Mouse (Mus musculus) CH12.LX (cell line): Measurements from ENCODE around the gene Dbt.

Experiments
- CTCF ChIP-seq, 2 experiments: IDR thresholded peaks in 1 of 2; conservative IDR thresholded peaks in 1 of 2; 2 replicates each; pipeline ENCODE4 v1.5.1; 2011 to 2012; ENCODE audit warnings: low read depth in 2 of 2, low read length in 2 of 2, improper control_type of control experiment in 1 of 2, inconsistent platforms in 1 of 2, mild to moderate bottlenecking in 1 of 2, moderate library complexity in 1 of 2
- E2F4 ChIP-seq: IDR thresholded peaks from 2 replicates; pipeline ENCODE4 v1.6.1; 2011; ENCODE audit warnings: low read depth, low read length, improper control_type of control experiment; ENCODE audit not compliant: insufficient replicate concordance
- EP300 ChIP-seq: IDR thresholded peaks from 2 replicates; pipeline ENCODE4 v1.6.1; 2011; ENCODE audit warnings: low read length, improper control_type of control experiment
- MAFK ChIP-seq: IDR thresholded peaks from 2 replicates; pipeline ENCODE4 v1.6.1; 2011; ENCODE audit warnings: low read length, improper control_type of control experiment; ENCODE audit not compliant: insufficient replicate concordance
- MAZ ChIP-seq: IDR thresholded peaks from 2 replicates; pipeline ENCODE4 v1.6.1; 2012; ENCODE audit warnings: low read depth, mild to moderate bottlenecking, inconsistent platforms, low read length, improper control_type of control experiment, moderate library complexity
- MXI1 ChIP-seq: IDR thresholded peaks from 2 replicates; pipeline ENCODE4 v1.6.1; 2011; ENCODE audit warnings: mild to moderate bottlenecking, low read depth, low read length, improper control_type of control experiment
- NELFE ChIP-seq: IDR thresholded peaks from 2 replicates; pipeline ENCODE4 v1.6.1; 2011; ENCODE audit warnings: low read depth, low read length, improper control_type of control experiment
- POLR2A ChIP-seq: IDR thresholded peaks from 2 replicates; pipeline ENCODE4 v1.6.1; 2011; ENCODE audit warnings: low read depth, mild to moderate bottlenecking, improper control_type of control experiment, low read length
- USF2 ChIP-seq: conservative IDR thresholded peaks from 2 replicates; pipeline ENCODE4 v1.6.1; 2011; ENCODE audit warnings: low read depth, low read length, improper control_type of control experiment
- ZKSCAN1 ChIP-seq: IDR thresholded peaks from 2 replicates; pipeline ENCODE4 v1.6.1; 2012; ENCODE audit warnings: low read depth, inconsistent platforms, low read length, improper control_type of control experiment, borderline replicate concordance
- ZMIZ1 ChIP-seq: IDR thresholded peaks from 2 replicates; pipeline ENCODE4 v1.6.1; 2012; ENCODE audit warnings: low read depth, mild to moderate bottlenecking, inconsistent platforms, low read length, improper control_type of control experiment

- TF ChIP-seq MAFK (no peak), ZMIZ1 (no peak), USF2 (no peak), CTCF (conservative IDR thresholded peaks at IDR 0.05 in 1 of 2, IDR thresholded peaks at IDR 0.05 in 1 of 2; ENCODE audit: low read depth in 2 of 2, low read length in 2 of 2) (no peak), ZKSCAN1 (no peak), NELFE (no peak), EP300 (no peak), E2F4 (no peak), MAZ (no peak), POLR2A (no peak), MXI1 (no peak)
Measured at GRCm38 (mm10) chr3:116582201-116582600, 69.3 kb downstream of the Dbt start.
